Mouse (Mus musculus) heart, embryonic 13.5 days (tissue): ENCODE data around the gene Notch1. TPM values are rescaled to one million over a fixed set of nuclear protein-coding genes. Genes with fewer than 3 reads are reported as not detected.
A peak's percentile ranks its signal among the peaks of the same experiment; 100 is the strongest.

Source experiments
- ATAC-seq: fragments of 200-750 bp; cut with Nextera tagmentation; 2 replicates; pipeline ENCODE4 v1.8.0; 2017; ENCODE audit warnings: moderate TSS enrichment; ENCODE audit not compliant: insufficient number of reproducible peaks, low FRiP score, low TSS enrichment; ENCODE audit errors: extremely low read depth
- H3K27ac ChIP-seq: fragments of 300-500 bp; sonication (generic); replicated peaks from 2 replicates; pipeline ENCODE4 v1.5.1; 2015; ENCODE audit warnings: moderate library complexity, mild to moderate bottlenecking, inconsistent platforms
- H3K27me3 ChIP-seq: fragments of 300-500 bp; sonication (generic); replicated peaks from 2 replicates; pipeline ENCODE4 v1.6.1; 2015; ENCODE audit warnings: mild to moderate bottlenecking, inconsistent platforms
- H3K36me3 ChIP-seq: fragments of 300-500 bp; sonication (generic); 2 replicates; pipeline ENCODE4 v1.6.1; 2015; ENCODE audit warnings: mild to moderate bottlenecking, inconsistent platforms
- H3K4me1 ChIP-seq: fragments of 300-500 bp; sonication (generic); 2 replicates; pipeline ENCODE4 v1.6.1; 2015; ENCODE audit warnings: inconsistent platforms
- H3K4me2 ChIP-seq: fragments of 300-500 bp; sonication (generic); 2 replicates; pipeline ENCODE4 v1.6.1; 2015; ENCODE audit warnings: inconsistent platforms, mild to moderate bottlenecking, moderate library complexity
- H3K4me3 ChIP-seq: fragments of 300-500 bp; sonication (generic); 2 replicates; pipeline ENCODE4 v1.5.1; 2015; ENCODE audit warnings: moderate library complexity, mild to moderate bottlenecking, inconsistent platforms
- H3K9ac ChIP-seq: fragments of 300-500 bp; sonication (generic); 2 replicates; pipeline ENCODE4 v1.6.1; 2015; ENCODE audit warnings: inconsistent platforms, mild to moderate bottlenecking, moderate library complexity
- H3K9me3 ChIP-seq: fragments of 300-500 bp; sonication (generic); 2 replicates; pipeline ENCODE4 v1.6.1; 2016; ENCODE audit warnings: inconsistent platforms
- WGBS: fragments of 180-500 bp; shearing (Covaris S2); methylation state at CpG from one replicate; pipeline ENCODE4 v1.1.7; 2015; ENCODE audit warnings: mixed read lengths; 5-methylcytosine and 5-hydroxymethylcytosine counted together
- polyA plus RNA-seq: library from polyadenylated mRNA; unstranded; fragments of >200 nt; fragmentation: Nextera tagmentation; extraction: Ambion mirVana; gene quantifications from 2 replicates; pipeline ENCODE4 v1.2.1, GENCODE M21; 2015

The Notch1 gene
- polyA plus RNA-seq, 1 experiment from 2014 or later: 11.4 TPM

- Histone ChIP-seq H3K27ac (no peak overlapping the region), H3K36me3 (peaks cover 95% of the 10 kb centered on the region), H3K4me3 (no peak overlapping the region), H3K4me2 (no peak overlapping the region), H3K9me3 (no peaks in the 10 kb centered on the region), H3K27me3 (no peaks in the 10 kb centered on the region), H3K4me1 (peaks cover 30% of the 10 kb centered on the region), H3K9ac (no peak overlapping the region)
- no peak for ATAC-seq
- 74% methylated on average over 3 of the region's 3 CpGs for WGBS
Measured at GRCm38 (mm10) chr2:26462980-26463379, 53.5 kb downstream of the Notch1 start.

GRCm38 (mm10) chr2:26461667-26462066, 54.8 kb downstream of the Notch1 start:
- Histone ChIP-seq H3K4me2 (no peak overlapping the region), H3K27ac (no peak overlapping the region), H3K4me3 (no peak overlapping the region), H3K9me3 (no peaks in the 10 kb centered on the region), H3K27me3 (no peaks in the 10 kb centered on the region), H3K4me1 (peaks cover 31% of the 10 kb centered on the region), H3K9ac (no peak overlapping the region), H3K36me3 (peaks cover 83% of the 10 kb centered on the region)
- ATAC-seq: no peak
- 66% methylated on average over 5 of the region's 5 CpGs for WGBS

- no peak overlapping the region for H3K27ac ChIP-seq
- no peak for ATAC-seq
- H3K4me1 ChIP-seq: peaks cover 31% of the 10 kb centered on the region
- H3K4me3 ChIP-seq: no peak overlapping the region
- 88% methylated on average over 13 of the region's 13 CpGs for WGBS
- no peaks in the 10 kb centered on the region for H3K9me3 ChIP-seq
- H3K4me2 ChIP-seq: no peak overlapping the region
- H3K36me3 ChIP-seq: peaks cover 74% of the 10 kb centered on the region
- no peaks in the 10 kb centered on the region for H3K27me3 ChIP-seq
- no peak overlapping the region for H3K9ac ChIP-seq
Measured at GRCm38 (mm10) chr2:26460837-26461236, 55.6 kb downstream of the Notch1 start.

GRCm38 (mm10) chr2:26460097-26460646, 56.3 kb downstream of the Notch1 start:
- peaks cover 68% of the 10 kb centered on the region for H3K36me3 ChIP-seq

GRCm38 (mm10) chr2:26459478-26459877, 57.0 kb downstream of the Notch1 start:
- Histone ChIP-seq H3K27ac (no peak overlapping the region), H3K27me3 (no peaks in the 10 kb centered on the region), H3K9ac (no peak overlapping the region), H3K4me3 (no peak overlapping the region), H3K9me3 (no peaks in the 10 kb centered on the region), H3K4me1 (peaks cover 31% of the 10 kb centered on the region), H3K4me2 (no peak overlapping the region), H3K36me3 (peaks cover 61% of the 10 kb centered on the region)
- no peak for ATAC-seq
- WGBS: 40% methylated on average over 6 of the region's 6 CpGs

More at GRCm38 (mm10) chr2:26460097-26460646, 56.3 kb downstream of the Notch1 start:
- WGBS: 87% methylated on average over 16 of the region's 16 CpGs
- Histone ChIP-seq H3K9ac (no peak overlapping the region), H3K27me3 (no peaks in the 10 kb centered on the region), H3K27ac (no peak overlapping the region), H3K9me3 (no peaks in the 10 kb centered on the region), H3K4me3 (no peak overlapping the region), H3K4me2 (no peak overlapping the region), H3K4me1 (peaks cover 31% of the 10 kb centered on the region)
- ATAC-seq: no peak

GRCm38 (mm10) chr2:26458402-26459124, 57.9 kb downstream of the Notch1 start:
- no peak overlapping the region for H3K4me2 ChIP-seq
- peaks cover 52% of the 10 kb centered on the region for H3K36me3 ChIP-seq
- no peaks in the 10 kb centered on the region for H3K27me3 ChIP-seq
- 0 out of 2 replicates have a peak overlapping the region, but pooled peaks have one; percentile 37 for H3K27ac ChIP-seq
- no peak overlapping the region for H3K9ac ChIP-seq
- H3K4me1 ChIP-seq: peaks cover 31% of the 10 kb centered on the region
- no peak overlapping the region for H3K4me3 ChIP-seq
- no peaks in the 10 kb centered on the region for H3K9me3 ChIP-seq
- no peak for ATAC-seq
- WGBS: 31% methylated on average over 7 of the region's 7 CpGs

- no peak for ATAC-seq
- no peak overlapping the region for H3K4me3 ChIP-seq
- WGBS: 21% methylated on average over 5 of the region's 5 CpGs
Measured at GRCm38 (mm10) chr2:26449121-26450060, 67.1 kb downstream of the Notch1 start.

GRCm38 (mm10) chr2:26447451-26447850, 69.0 kb downstream of the Notch1 start:
- Histone ChIP-seq H3K9me3 (no peaks in the 10 kb centered on the region), H3K27me3 (no peaks in the 10 kb centered on the region), H3K36me3 (no peaks in the 10 kb centered on the region; the same call in 1 of the 2 replicates), H3K4me3 (0 out of 2 replicates have a peak overlapping the region, but pooled peaks have one; percentile 95), H3K4me1 (peaks cover 57% of the 10 kb centered on the region), H3K27ac (no peak overlapping the region), H3K4me2 (0 out of 2 replicates have a peak overlapping the region, but pooled peaks have one; percentile 81), H3K9ac (no peak overlapping the region; the same call in none of the 2 replicates)
- no peak for ATAC-seq
- 60% methylated on average over 1 of the region's 1 CpGs for WGBS

More at GRCm38 (mm10) chr2:26449121-26450060, 67.1 kb downstream of the Notch1 start:
- Histone ChIP-seq H3K4me2 (no peak overlapping the region), H3K36me3 (no peaks in the 10 kb centered on the region; the same call in 1 of the 2 replicates), H3K9me3 (no peaks in the 10 kb centered on the region), H3K4me1 (peaks cover 40% of the 10 kb centered on the region), H3K27me3 (no peaks in the 10 kb centered on the region), H3K27ac (no peak overlapping the region), H3K9ac (no peak overlapping the region)

GRCm38 (mm10) chr2:26446671-26447070, 69.8 kb downstream of the Notch1 start:
- Histone ChIP-seq H3K27ac (peak overlapping the region; percentile 93), H3K9ac (peak overlapping the region; percentile 85), H3K4me3 (peak overlapping the region; percentile 95), H3K36me3 (peaks cover 3% of the 10 kb centered on the region), H3K4me2 (peak overlapping the region; percentile 81), H3K4me1 (peaks cover 57% of the 10 kb centered on the region), H3K27me3 (no peaks in the 10 kb centered on the region), H3K9me3 (no peaks in the 10 kb centered on the region)
- no peak for ATAC-seq
- 61% methylated on average over 4 of the region's 4 CpGs for WGBS

- H3K4me3 ChIP-seq: peak overlapping the region; percentile 95
- peak; percentile 75 for ATAC-seq
- H3K27me3 ChIP-seq: no peaks in the 10 kb centered on the region
- H3K36me3 ChIP-seq: peaks cover 11% of the 10 kb centered on the region
- H3K4me2 ChIP-seq: peak overlapping the region; percentile 81
- H3K4me1 ChIP-seq: peaks cover 51% of the 10 kb centered on the region
- no peaks in the 10 kb centered on the region for H3K9me3 ChIP-seq
- peak overlapping the region; percentile 85 for H3K9ac ChIP-seq
- WGBS: under 1% methylated on average over 44 of the region's 44 CpGs
- peak overlapping the region; percentile 93 for H3K27ac ChIP-seq
Measured at GRCm38 (mm10) chr2:26445666-26446445, 70.6 kb downstream of the Notch1 start.
